Mouse (Mus musculus) embryonic fibroblast, embryonic 13.5 days (primary cell): ENCODE measurements around the gene Stpg3.

Source experiments
- CTCF ChIP-seq: IDR thresholded peaks from 2 replicates; pipeline ENCODE4 v1.5.1; 2011; ENCODE audit warnings: mild to moderate bottlenecking, control low read depth, low read length, moderate library complexity, borderline replicate concordance; ENCODE audit not compliant: insufficient read depth
- POLR2A ChIP-seq: IDR thresholded peaks from 2 replicates; pipeline ENCODE4 v1.6.1; 2011; ENCODE audit warnings: low read depth, mild to moderate bottlenecking, control low read depth, low read length, moderate library complexity

DNA sequence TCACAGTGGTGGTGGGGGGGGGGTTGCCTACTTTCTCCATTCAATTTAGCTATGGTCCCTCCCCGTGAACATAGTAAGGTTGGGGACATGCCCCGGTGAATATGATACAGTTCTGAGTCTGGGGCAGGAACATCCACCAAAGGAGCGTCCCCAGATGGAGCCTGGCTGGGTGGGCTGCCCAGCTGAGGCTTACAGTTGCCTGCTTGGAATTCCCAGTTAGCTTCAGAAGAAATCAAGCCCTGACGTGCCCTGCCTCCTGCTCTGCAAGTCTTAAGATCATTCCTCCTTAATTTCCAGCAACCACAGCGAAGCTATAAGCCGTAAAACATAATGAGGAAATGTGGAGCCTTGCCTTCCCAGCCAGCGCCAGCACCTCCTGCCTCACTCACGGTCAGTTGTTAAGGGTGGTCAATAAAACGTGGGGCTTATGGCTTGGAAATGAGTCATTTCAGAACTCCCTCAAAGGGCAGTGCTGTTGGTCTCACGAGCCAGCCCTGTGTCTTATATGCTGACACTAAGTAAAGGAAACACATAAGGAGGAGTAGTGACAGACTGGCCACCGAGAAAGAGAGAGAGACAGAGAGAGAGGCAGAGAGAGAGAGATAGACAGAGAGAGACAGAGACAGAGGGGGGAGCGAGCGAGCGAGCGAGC lies 34.7 kb downstream of the Stpg3 start:
- TF ChIP-seq POLR2A (no peak), CTCF (no peak)
